Mouse (Mus musculus) thymus, adult 2 months (tissue): ENCODE results near the gene Far1. TPM values are rescaled to one million over a fixed set of nuclear protein-coding genes. Genes with fewer than 3 reads are reported as not detected.

Experiments
- DNase-seq: peaks from one replicate; pipeline ENCODE4 v3.0.0; 2021
- H3K27ac ChIP-seq: fragments of 200-500 bp; 2 replicates; pipeline ENCODE4 v1.5.1; 2012; ENCODE audit warnings: low read length, control low read depth; ENCODE audit not compliant: control insufficient read depth, insufficient read depth
- H3K27me3 ChIP-seq: fragments of 200-500 bp; 2 replicates; pipeline ENCODE4 v1.6.1; 2012; ENCODE audit warnings: mild to moderate bottlenecking, low read length, moderate library complexity, mixed read lengths; ENCODE audit not compliant: control insufficient read depth, insufficient read depth
- H3K36me3 ChIP-seq: fragments of 200-500 bp; 2 replicates; pipeline ENCODE4 v1.6.1; 2012; ENCODE audit warnings: mild to moderate bottlenecking, low read length, moderate library complexity; ENCODE audit not compliant: control insufficient read depth, insufficient read depth
- H3K4me1 ChIP-seq: fragments of 200-500 bp; replicated peaks from 2 replicates; pipeline ENCODE4 v1.6.1; 2012; ENCODE audit warnings: low read length; ENCODE audit not compliant: control insufficient read depth, insufficient read depth
- H3K4me3 ChIP-seq: fragments of 200-500 bp; 2 replicates; pipeline ENCODE4 v1.5.1; 2012; ENCODE audit warnings: mild to moderate bottlenecking, low read length, control low read depth, moderate library complexity; ENCODE audit not compliant: control insufficient read depth, insufficient read depth
- CTCF ChIP-seq: fragments of 200-500 bp; IDR thresholded peaks from 2 replicates; pipeline ENCODE4 v1.5.1; 2012; ENCODE audit warnings: mild to moderate bottlenecking, control low read depth, low read length, moderate library complexity, borderline replicate concordance; ENCODE audit not compliant: control insufficient read depth, poor library complexity, insufficient read depth; ENCODE audit errors: extremely low read depth
- POLR2A ChIP-seq: fragments of 200-500 bp; IDR thresholded peaks from 2 replicates; pipeline ENCODE4 v1.6.1; 2012; ENCODE audit warnings: mild to moderate bottlenecking, low read length, control low read depth, moderate library complexity; ENCODE audit not compliant: control insufficient read depth, poor library complexity, insufficient read depth; ENCODE audit errors: extremely low read depth
- whole genome bisulfite sequencing: fragments of 180-500 bp; shearing (Covaris S2); methylation state at CpG from one replicate; pipeline ENCODE4 v1.1.7; 2018; 5-methylcytosine and 5-hydroxymethylcytosine counted together
- polyA plus RNA-seq: library from polyadenylated mRNA; depleted of rRNA; stranded (reverse); fragments of >200 nt; gene quantifications from 2 replicates; pipeline ENCODE4 v1.2.3, GENCODE M21; 2012; rRNA removed

The Far1 gene
- 14.2 and 16.8 TPM in 2 replicates for polyA plus RNA-seq

DNA sequence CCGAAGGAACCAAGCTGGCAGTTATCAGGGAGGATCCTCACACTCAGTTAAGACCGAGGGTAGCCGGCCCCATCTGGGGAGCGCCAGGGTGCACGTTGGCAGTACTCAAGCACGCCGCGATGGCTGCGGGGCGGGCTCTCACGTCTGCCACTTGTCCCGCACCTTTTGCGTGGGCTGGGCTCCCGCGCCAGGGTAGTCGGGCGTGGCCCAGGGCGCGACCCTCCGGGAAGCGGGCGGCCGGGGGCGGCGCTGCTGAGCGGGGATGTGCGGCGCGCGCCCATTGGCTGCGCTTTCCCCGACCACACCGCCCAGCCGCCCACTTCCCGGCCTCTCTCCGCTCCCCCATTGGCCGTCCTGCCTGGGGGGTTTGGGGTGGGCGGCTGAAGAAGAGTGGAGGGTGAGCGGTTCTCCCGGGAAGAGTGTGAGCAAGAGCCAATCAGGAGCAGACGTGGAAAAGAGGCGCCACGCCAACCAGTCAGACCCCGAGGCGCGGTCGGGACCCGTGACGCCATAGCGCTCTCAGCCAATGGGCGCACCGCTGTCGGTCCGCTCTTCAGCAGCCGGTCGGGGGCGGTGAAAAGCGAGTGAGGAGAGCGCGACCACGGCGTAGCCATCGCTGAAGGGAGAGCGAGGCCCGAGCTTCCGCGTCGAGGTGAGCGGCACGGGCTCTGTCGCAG, at the start of gene Far1:
Gene Far1, plus strand, starts transcription at position 549 of the 677 bp plus-strand sequence.
- H3K27ac ChIP-seq, result peak within 1 kb of the TSS; percentile 4; the same call in 1 of the 2 replicates
- under 1% methylated on average over 70 of the region's 71 CpGs for WGBS
- peak within 1 kb of the TSS; percentile 78 for H3K4me3 ChIP-seq
- DNase-seq, result peak; percentile 95
- peak; percentile 85 for TF ChIP-seq POLR2A
- TF ChIP-seq CTCF, result peak; percentile 54
- H3K4me1 ChIP-seq, result 0 out of 2 replicates have a peak, but pooled peaks cover 6% of the 10 kb centered on the region
- no peaks in the 10 kb centered on the region for H3K36me3 ChIP-seq
- no peaks in the 10 kb centered on the region for H3K27me3 ChIP-seq

DNA sequence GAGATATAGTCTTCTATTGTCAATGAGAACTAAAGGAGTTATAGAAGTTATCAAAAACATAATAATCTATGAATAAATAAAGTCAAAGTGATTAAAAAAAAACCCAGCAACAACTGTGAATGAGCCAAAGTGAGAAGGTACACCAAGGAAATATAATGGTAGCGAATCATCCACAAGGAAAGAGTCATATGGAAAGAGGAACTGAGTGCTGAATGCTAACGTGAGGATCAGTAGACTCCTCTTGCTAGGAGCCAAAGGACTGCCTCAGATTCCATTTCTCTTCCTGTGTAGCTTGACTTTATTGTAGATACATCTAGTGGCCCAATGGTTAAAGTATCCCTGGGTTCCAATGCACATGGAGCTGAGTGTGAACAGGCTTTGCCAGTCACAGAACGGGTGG, 45.3 kb upstream of the Far1 start:
- H3K27ac ChIP-seq, result no peak overlapping the region
- TF ChIP-seq POLR2A (no peak), CTCF (no peak)
- H3K27me3 ChIP-seq, result no peaks in the 10 kb centered on the region
- no peaks in the 10 kb centered on the region for H3K36me3 ChIP-seq
- H3K4me3 ChIP-seq, result no peak overlapping the region
- 87% methylated on average over 3 of the region's 3 CpGs for WGBS
- no peak for DNase-seq
- H3K4me1 ChIP-seq, result no peaks in the 10 kb centered on the region

DNA sequence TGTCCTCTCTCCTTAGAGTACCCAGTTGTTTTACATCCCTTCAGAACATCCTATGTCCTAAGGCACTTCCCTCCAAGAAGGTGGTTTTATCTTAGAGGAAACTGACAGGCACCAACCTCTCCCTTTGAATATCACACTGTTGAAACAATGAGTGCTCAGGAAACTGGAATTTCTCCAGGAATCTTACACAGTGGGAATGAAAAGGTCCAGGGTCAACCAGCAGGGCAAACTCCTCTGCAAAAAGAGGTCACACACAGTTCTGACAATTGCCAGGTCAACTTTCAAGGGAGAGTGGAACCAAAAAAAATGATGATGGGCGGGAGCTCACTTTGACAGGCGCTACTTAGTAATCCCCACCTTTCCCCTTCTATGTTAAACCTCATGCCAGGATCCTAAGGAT, 43.0 kb upstream of the Far1 start:
- WGBS, result 95% methylated on average over 2 of the region's 2 CpGs
- DNase-seq, result no peak
- no peaks in the 10 kb centered on the region for H3K36me3 ChIP-seq
- H3K4me3 ChIP-seq, result no peak overlapping the region
- TF ChIP-seq CTCF (no peak), POLR2A (no peak)
- no peaks in the 10 kb centered on the region for H3K27me3 ChIP-seq
- no peak overlapping the region for H3K27ac ChIP-seq
- no peaks in the 10 kb centered on the region for H3K4me1 ChIP-seq

DNA sequence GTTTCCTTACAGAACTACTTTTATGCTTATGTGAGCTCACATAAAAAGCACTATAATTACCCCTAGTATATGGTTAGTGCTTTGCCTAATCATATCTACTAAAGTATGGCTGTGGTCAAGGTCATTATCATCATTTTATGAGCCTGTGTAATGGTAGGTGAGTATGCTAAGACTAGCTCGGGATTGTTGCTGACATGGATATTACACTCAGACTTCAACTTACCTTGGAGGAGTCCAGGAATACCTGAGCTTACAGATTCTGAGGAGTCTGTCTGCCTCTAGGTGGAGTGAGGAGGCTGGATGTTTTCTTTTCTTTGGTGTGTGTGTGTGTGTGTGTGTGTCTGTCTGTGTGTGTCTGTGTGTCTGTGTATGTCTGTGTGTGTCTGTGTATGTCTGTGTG, 42.0 kb upstream of the Far1 start:
- WGBS, result 79% methylated on average over 1 of the region's 1 CpGs
- TF ChIP-seq CTCF, result no peak
- TF ChIP-seq POLR2A, result no peak

DNA sequence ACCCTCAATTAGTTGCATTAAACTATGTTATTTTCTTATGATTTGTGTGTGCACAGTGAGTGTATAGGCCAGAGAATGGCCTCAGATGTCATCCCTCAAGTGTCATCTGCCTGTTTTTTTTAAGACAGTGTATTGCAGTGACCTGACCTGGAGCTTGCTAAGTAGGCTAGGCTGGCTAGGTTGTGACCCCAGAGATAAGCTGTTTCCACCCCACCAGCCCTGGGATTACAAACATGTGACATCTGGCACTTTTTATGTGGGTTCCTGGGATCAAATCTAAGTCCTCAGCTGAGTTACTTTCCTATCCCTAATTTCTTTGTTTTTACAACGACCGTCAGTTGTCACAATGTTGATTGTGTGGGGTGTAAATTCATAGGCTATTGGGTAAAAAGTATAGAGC, 17.8 kb upstream of the Far1 start:
- no peak overlapping the region for H3K4me3 ChIP-seq
- TF ChIP-seq CTCF (no peak), POLR2A (no peak)
- no peaks in the 10 kb centered on the region for H3K4me1 ChIP-seq
- H3K36me3 ChIP-seq, result no peaks in the 10 kb centered on the region
- WGBS, result 82% methylated on average over 2 of the region's 2 CpGs
- H3K27me3 ChIP-seq, result no peaks in the 10 kb centered on the region
- H3K27ac ChIP-seq, result no peak overlapping the region
- DNase-seq, result no peak

More for the DNA sequence above, 42.0 kb upstream of the Far1 start:
- H3K27me3 ChIP-seq, result no peaks in the 10 kb centered on the region
- no peaks in the 10 kb centered on the region for H3K36me3 ChIP-seq
- H3K4me1 ChIP-seq, result no peaks in the 10 kb centered on the region
- H3K4me3 ChIP-seq, result no peak overlapping the region
- DNase-seq, result no peak
- H3K27ac ChIP-seq, result no peak overlapping the region

DNA sequence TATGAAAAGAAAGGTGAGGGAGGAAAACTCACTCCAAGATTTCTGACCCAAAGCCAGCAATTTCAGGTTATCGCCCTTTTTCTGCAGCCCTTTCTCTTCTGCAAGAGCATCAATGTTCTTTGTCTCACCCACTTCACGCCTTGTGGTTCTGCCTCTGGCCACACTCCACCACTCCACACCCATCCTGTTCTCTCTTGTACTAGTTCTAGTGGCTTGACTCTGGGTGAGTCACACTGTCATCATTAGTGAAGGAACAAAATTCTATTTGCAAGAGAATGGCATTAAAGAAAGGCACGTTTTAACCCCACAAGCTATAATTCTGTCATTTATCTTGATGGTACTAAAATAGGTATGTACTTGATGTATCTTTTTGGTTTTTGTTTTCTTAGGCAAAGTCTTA, 15.2 kb upstream of the Far1 start:
- WGBS, result 74% methylated on average over 3 of the region's 3 CpGs
- Histone ChIP-seq H3K4me1 (no peaks in the 10 kb centered on the region; the same call in 1 of the 2 replicates), H3K27me3 (no peaks in the 10 kb centered on the region), H3K36me3 (no peaks in the 10 kb centered on the region), H3K4me3 (no peak overlapping the region), H3K27ac (no peak overlapping the region)
- no peak for TF ChIP-seq CTCF
- TF ChIP-seq POLR2A, result no peak
- DNase-seq, result no peak
